Mouse (Mus musculus) hindbrain, postnatal 0 days (tissue): ENCODE data around the gene Slc24a3. TPM values are rescaled to one million over a fixed set of nuclear protein-coding genes. Genes with fewer than 3 reads are reported as not detected.

Source experiments
- ATAC-seq: fragments of 200-750 bp; cut with Nextera tagmentation; 2 replicates; pipeline ENCODE4 v1.8.0; 2017; ENCODE audit warnings: mild to moderate bottlenecking, moderate TSS enrichment, moderate library complexity
- DNase-seq: peaks from one replicate; pipeline ENCODE4 v3.0.0-alpha.2; 2015; ENCODE audit warnings: low spot score
- H3K27ac ChIP-seq: fragments of 300-500 bp; sonication (generic); 2 replicates; pipeline ENCODE4 v1.5.1; 2014; ENCODE audit warnings: mild to moderate bottlenecking
- H3K27me3 ChIP-seq: fragments of 300-500 bp; sonication (generic); 2 replicates; pipeline ENCODE4 v1.6.1; 2014; ENCODE audit warnings: low read length, mixed read lengths; ENCODE audit not compliant: insufficient read depth
- H3K36me3 ChIP-seq: fragments of 300-500 bp; sonication (generic); 2 replicates; pipeline ENCODE4 v1.6.1; 2014; ENCODE audit warnings: low read length, mixed read lengths; ENCODE audit not compliant: insufficient read depth
- H3K4me1 ChIP-seq: fragments of 300-500 bp; sonication (generic); 2 replicates; pipeline ENCODE4 v1.6.1; 2014; ENCODE audit warnings: antibody characterized with exemption, low read length, mixed read lengths; ENCODE audit not compliant: insufficient read depth
- H3K4me2 ChIP-seq: fragments of 300-500 bp; sonication (generic); 2 replicates; pipeline ENCODE4 v1.6.1; 2014; ENCODE audit warnings: low read depth, mild to moderate bottlenecking, low read length, moderate library complexity, mixed read lengths
- H3K4me3 ChIP-seq: fragments of 300-500 bp; sonication (generic); 2 replicates; pipeline ENCODE4 v1.5.1; 2014; ENCODE audit warnings: low read length
- H3K9ac ChIP-seq: fragments of 300-500 bp; sonication (generic); replicated peaks from 2 replicates; pipeline ENCODE4 v1.6.1; 2014; ENCODE audit warnings: mild to moderate bottlenecking, low read length, moderate library complexity, mixed read lengths
- H3K9me3 ChIP-seq: fragments of 300-500 bp; sonication (generic); 2 replicates; pipeline ENCODE4 v1.6.1; 2016; ENCODE audit warnings: low read length, mixed read lengths
- CTCF ChIP-seq: IDR thresholded peaks from 2 replicates; pipeline ENCODE4 v1.5.1; 2016; ENCODE audit warnings: antibody characterized with exemption, control low read depth, low read depth
- WGBS: fragments of 180-500 bp; shearing (Covaris S2); extraction: QIAGEN DNeasy Blood & Tissue Kit; methylation state at CpG from one replicate; pipeline ENCODE4 v1.1.7; 2014; 5-methylcytosine and 5-hydroxymethylcytosine counted together
- polyA plus RNA-seq: library from polyadenylated mRNA; unstranded; fragments of >200 nt; fragmentation: Nextera tagmentation; extraction: Ambion mirVana; gene quantifications from 2 replicates; pipeline ENCODE4 v1.2.1, GENCODE M21; 2015
- total RNA-seq: library from RNA; depleted of rRNA; stranded (reverse); fragments of >200 nt; gene quantifications from 2 replicates; pipeline ENCODE4 v1.2.3, GENCODE M21; 2014

Gene Slc24a3
- total and polyA plus RNA-seq, 2 experiments from 2014 or later, result 28.5 to 63.3 TPM

DNA sequence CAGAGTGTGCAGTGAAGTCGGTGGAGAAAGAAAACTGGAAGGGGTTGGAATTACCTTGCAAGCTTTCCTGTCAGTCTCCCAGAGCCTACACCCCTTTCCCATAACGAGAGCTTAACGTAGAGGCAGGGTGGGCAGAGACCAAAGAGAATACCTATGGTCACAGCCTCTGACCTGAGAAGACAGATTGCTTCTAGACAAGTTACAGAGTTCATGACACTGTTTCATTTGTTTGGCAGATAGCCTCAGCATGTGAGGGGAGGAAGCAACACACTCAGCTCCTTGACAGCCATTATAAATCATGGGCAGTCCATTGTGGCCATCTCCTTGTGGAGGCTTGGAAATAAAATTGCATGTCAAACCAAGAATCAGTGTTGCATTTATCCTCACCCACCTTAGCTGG is 156.9 kb downstream of the Slc24a3 start:
- no peak for DNase-seq
- Histone ChIP-seq H3K9me3 (0 out of 2 replicates have a peak, but pooled peaks cover 3% of the 10 kb centered on the region), H3K36me3 (no peaks in the 10 kb centered on the region), H3K4me1 (no peaks in the 10 kb centered on the region), H3K27ac (no peak overlapping the region), H3K4me2 (no peak overlapping the region), H3K27me3 (no peaks in the 10 kb centered on the region), H3K4me3 (no peak overlapping the region), H3K9ac (no peak overlapping the region)
- no peak for TF ChIP-seq CTCF
- WGBS, result 62% methylated on average over 3 of the region's 3 CpGs
- ATAC-seq, result no peak

DNA sequence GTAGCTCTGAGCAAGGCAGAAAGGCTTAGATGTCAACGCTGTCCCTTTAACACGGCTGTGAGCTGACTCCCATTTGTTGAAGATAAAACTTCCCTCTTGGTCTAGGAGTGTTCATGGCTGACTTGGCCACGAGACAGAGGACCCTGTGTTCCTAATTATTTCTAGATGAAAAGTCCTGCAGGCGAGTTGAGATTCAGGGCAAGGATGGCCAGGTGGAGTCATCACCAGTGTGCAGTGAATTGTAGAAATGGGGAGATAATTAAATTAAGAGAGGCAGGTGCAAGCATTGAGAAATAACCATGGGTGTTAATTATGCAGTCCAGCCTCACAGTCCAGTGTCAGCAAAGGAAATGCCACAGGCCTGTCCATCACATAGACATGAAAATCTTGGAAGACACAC is 158.3 kb downstream of the Slc24a3 start:
- DNase-seq, result peak; percentile 57
- H3K27ac ChIP-seq, result no peak overlapping the region
- peak; percentile 84 for ATAC-seq
- 58% methylated on average over 4 of the region's 4 CpGs for WGBS
- no peaks in the 10 kb centered on the region for H3K27me3 ChIP-seq
- no peak for TF ChIP-seq CTCF
- H3K36me3 ChIP-seq, result no peaks in the 10 kb centered on the region
- H3K4me3 ChIP-seq, result no peak overlapping the region
- no peak overlapping the region for H3K4me2 ChIP-seq
- no peaks in the 10 kb centered on the region for H3K4me1 ChIP-seq
- H3K9me3 ChIP-seq, result 0 out of 2 replicates have a peak, but pooled peaks cover 3% of the 10 kb centered on the region
- H3K9ac ChIP-seq, result no peak overlapping the region

DNA sequence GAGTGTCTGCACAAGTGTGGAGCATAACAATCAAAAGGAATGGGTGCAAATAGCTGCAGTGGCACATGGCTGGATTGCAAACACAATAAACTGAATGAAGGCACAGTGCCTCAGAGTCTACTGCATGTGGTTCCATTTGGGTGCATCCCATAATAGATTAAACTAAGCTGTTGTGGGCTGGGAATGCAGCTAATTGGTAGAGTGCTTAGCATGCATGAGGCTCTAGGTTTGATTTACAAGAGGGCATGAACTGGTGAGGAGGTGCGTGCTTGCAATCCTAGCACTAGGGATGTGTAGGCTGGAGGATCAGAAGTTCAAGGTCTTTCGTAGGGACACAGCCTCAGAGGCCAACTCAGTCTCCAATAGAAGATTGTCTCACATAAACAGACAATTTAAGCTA is 159.0 kb downstream of the Slc24a3 start:
- H3K36me3 ChIP-seq, result no peaks in the 10 kb centered on the region
- no peak for TF ChIP-seq CTCF
- H3K27ac ChIP-seq, result no peak overlapping the region
- H3K9ac ChIP-seq, result no peak overlapping the region
- H3K4me1 ChIP-seq, result no peaks in the 10 kb centered on the region
- ATAC-seq (no peak), DNase-seq (no peak)
- H3K4me2 ChIP-seq, result no peak overlapping the region
- no peak overlapping the region for H3K4me3 ChIP-seq
- WGBS, result 82% methylated on average over 2 of the region's 2 CpGs
- H3K27me3 ChIP-seq, result no peaks in the 10 kb centered on the region
- 0 out of 2 replicates have a peak, but pooled peaks cover 3% of the 10 kb centered on the region for H3K9me3 ChIP-seq

DNA sequence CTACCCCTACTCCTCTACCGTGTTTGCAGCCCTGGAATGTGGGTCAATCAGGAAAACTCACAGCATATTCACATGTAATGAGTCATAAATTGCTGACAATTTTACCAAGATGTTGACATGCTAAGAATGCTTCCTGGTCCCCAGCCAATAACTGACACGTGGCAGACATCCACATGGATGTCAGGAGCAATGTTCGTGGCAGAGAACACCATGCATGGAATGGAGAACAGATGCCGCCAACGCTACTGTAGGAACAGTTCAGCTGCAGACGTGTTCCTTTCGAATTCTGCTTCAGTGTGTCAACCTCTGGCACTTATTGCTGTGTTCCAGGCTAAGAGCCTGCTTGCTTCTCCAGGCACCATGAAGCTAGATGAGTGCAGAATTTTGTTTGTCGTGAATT is 162.2 kb downstream of the Slc24a3 start:
- Histone ChIP-seq H3K4me3 (no peak overlapping the region), H3K4me1 (no peaks in the 10 kb centered on the region), H3K27ac (no peak overlapping the region), H3K9me3 (no peaks in the 10 kb centered on the region), H3K9ac (no peak overlapping the region), H3K27me3 (no peaks in the 10 kb centered on the region), H3K4me2 (no peak overlapping the region), H3K36me3 (no peaks in the 10 kb centered on the region)
- WGBS, result 65% methylated on average over 8 of the region's 8 CpGs
- ATAC-seq (no peak), DNase-seq (peak; percentile 11)
- no peak for TF ChIP-seq CTCF

DNA sequence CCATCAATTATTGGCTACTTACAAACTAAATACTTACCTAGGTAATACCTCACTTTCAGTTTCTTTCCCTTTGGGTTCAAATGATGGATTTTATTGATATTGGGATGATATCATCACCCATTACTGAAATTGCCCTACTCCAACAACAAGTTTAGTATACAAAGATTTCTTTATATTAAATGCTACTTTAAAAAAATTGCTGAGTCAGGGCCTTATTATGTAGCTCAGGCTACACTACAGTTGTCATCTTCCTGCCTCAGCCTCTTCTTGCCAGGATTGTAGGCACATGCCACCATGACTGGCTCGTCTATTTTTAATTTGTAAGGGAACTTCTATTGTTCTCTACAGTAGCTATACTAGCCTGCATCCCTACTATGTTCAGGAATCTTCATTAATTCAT is 164.0 kb downstream of the Slc24a3 start:
- Histone ChIP-seq H3K9me3 (no peaks in the 10 kb centered on the region), H3K36me3 (no peaks in the 10 kb centered on the region), H3K4me1 (no peaks in the 10 kb centered on the region), H3K27me3 (no peaks in the 10 kb centered on the region), H3K4me2 (no peak overlapping the region), H3K27ac (no peak overlapping the region), H3K4me3 (no peak overlapping the region), H3K9ac (no peak overlapping the region)
- DNase-seq, result no peak
- ATAC-seq, result no peak
- TF ChIP-seq CTCF, result no peak
- 82% methylated on average over 1 of the region's 1 CpGs for WGBS

DNA sequence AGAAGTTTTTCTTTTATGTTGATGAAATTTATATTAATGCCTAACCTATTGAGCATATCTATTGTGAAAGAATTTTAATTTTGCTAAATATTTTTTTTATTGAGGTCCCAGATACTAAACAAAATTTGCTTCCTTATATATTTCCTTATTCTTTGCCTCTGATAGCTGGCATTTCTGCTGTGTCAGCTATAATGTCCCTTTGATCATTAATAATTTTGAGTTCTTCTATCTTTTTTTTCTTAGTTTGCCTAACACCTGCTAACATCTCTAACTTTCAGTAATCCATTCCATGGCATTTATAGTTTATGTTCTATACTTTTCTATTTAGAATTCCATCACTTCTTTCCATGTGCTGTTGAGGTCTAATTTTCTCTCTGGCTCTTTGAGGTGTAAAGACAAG is 165.9 kb downstream of the Slc24a3 start:
- Histone ChIP-seq H3K27me3 (no peaks in the 10 kb centered on the region), H3K4me3 (no peak overlapping the region), H3K4me1 (no peaks in the 10 kb centered on the region), H3K36me3 (no peaks in the 10 kb centered on the region), H3K4me2 (no peak overlapping the region), H3K9me3 (no peaks in the 10 kb centered on the region), H3K27ac (no peak overlapping the region), H3K9ac (no peak overlapping the region)
- TF ChIP-seq CTCF, result no peak
- ATAC-seq (no peak), DNase-seq (no peak)

DNA sequence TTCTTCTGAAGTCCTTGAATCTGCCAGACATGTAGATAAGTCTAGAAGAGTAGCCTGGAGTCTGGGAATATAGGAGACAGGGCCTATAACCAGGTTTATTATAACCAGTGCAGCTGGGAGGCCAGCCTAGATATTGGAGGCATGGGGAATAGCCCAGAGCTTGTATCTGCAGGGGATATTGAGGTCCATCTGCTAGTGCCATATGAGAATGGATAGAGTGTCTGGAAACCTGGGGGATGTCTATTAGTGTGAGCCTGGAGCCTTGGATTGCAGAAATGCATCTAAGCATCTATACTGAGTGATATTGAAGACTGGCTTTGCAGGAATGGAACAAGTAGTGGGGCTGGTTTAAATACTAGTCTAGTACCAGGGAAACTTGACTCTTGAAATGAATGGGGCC is 168.9 kb downstream of the Slc24a3 start:
- H3K4me3 ChIP-seq, result no peak overlapping the region
- H3K4me2 ChIP-seq, result no peak overlapping the region
- H3K9me3 ChIP-seq, result no peaks in the 10 kb centered on the region
- H3K27ac ChIP-seq, result no peak overlapping the region
- TF ChIP-seq CTCF, result no peak
- ATAC-seq (no peak), DNase-seq (no peak)
- no peak overlapping the region for H3K9ac ChIP-seq
- H3K4me1 ChIP-seq, result no peaks in the 10 kb centered on the region
- H3K27me3 ChIP-seq, result no peaks in the 10 kb centered on the region
- H3K36me3 ChIP-seq, result no peaks in the 10 kb centered on the region
